ENCODE assay signal across 11 mouse cellular contexts in the genomic region with DNA sequence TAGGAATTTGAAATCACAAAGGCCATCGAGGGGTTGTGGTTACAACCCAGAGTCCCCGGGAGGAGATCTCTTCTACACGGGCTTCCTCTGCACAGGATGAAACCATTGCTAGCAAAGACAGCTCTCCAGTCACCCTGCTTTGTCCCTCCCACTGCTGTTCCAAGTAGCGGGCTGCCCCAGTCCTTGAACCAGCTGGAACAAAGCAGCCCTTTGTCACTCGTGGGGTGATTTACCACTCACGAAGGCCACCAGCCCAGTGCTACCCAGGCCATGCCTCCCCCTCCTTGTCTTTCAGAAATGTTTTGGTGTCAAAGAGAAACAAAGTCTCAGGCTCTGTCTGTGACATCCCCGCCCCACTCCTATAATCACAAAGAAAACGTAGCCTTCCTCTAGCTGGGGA. TPM values are rescaled to one million over a fixed set of nuclear protein-coding genes. Genes with fewer than 3 reads are reported as not detected.
A peak's percentile ranks its signal among the peaks of the same experiment; 100 is the strongest.
DNase-seq lines count a peak whose midpoint lies in the region; ATAC-seq lines count a peak whose summit lies in the region.
"Had no signal": no experiment of that assay in that cellular context is flagged by ENCODE, and none has a peak within 500 bp of the region (broad histone marks: within the 10 kb centered on the region; RNA-seq: fewer than 3 reads in every experiment).

No protein-coding gene starts in this region.

- ATAC-seq in kidney, embryonic 15.5 days (replicated peaks; ENCODE audit: low FRiP score): no peak
- ATAC-seq: forebrain, postnatal 0 days had no signal

- DNase-seq in adrenal gland, adult (ENCODE audit: inconsistent age in 2 of 2, low spot score in 1 of 2): peak; percentile 81 to 89
- DNase-seq in adrenal gland, postnatal 4 days (ENCODE audit: low spot score in 2 of 2): no peak
- DNase-seq in kidney, adult 11 months: no peak
- peak; percentile 61 for DNase-seq in adrenal gland, postnatal 10 days
- no peak for DNase-seq in limb, embryonic 10.5 days (ENCODE audit: low spot score)
- DNase-seq in yolk sac, embryonic 10.5 days (ENCODE audit: low spot score): no peak
- no peak for DNase-seq in urinary bladder, adult 2 months (ENCODE audit: low spot score)
- DNase-seq: forebrain, postnatal 0 days; lung, postnatal 36 days; thymus, adult 2 months had no signal

- H3K9me3 ChIP-seq in kidney, embryonic 15.5 days (replicated peaks): no peaks in the 10 kb centered on the region
- H3K9me3 ChIP-seq in limb, embryonic 10.5 days (replicated peaks): no peaks in the 10 kb centered on the region

- no peak overlapping the region for H3K4me3 ChIP-seq in kidney, embryonic 15.5 days (replicated peaks)
- no peak overlapping the region for H3K4me3 ChIP-seq in limb, embryonic 10.5 days

- H3K27me3 ChIP-seq in kidney, embryonic 15.5 days: no peaks in the 10 kb centered on the region
- no peaks in the 10 kb centered on the region for H3K27me3 ChIP-seq in limb, embryonic 10.5 days (ENCODE audit: low read depth, poor library complexity, severe bottlenecking)

- H3K27ac ChIP-seq in kidney, embryonic 15.5 days: 0 out of 2 replicates have a peak overlapping the region, but pooled peaks have one; percentile 80
- peak overlapping the region; percentile 72 for H3K27ac ChIP-seq in limb, embryonic 10.5 days

- no peak overlapping the region for H3K9ac ChIP-seq in kidney, embryonic 15.5 days
- H3K9ac ChIP-seq: forebrain, postnatal 0 days had no signal

- 0 out of 2 replicates have a peak, but pooled peaks cover 3% of the 10 kb centered on the region for H3K36me3 ChIP-seq in kidney, embryonic 15.5 days
- peaks cover 10% of the 10 kb centered on the region for H3K36me3 ChIP-seq in limb, embryonic 10.5 days

- WGBS in kidney, embryonic 15.5 days: 25% methylated on average over 8 of the region's 8 CpGs
- 52% methylated on average over 8 of the region's 8 CpGs for WGBS in limb, embryonic 10.5 days

- no peak overlapping the region for H3K4me2 ChIP-seq in kidney, embryonic 15.5 days

- peaks cover 63% of the 10 kb centered on the region for H3K4me1 ChIP-seq in kidney, embryonic 15.5 days
- peaks cover 71% of the 10 kb centered on the region for H3K4me1 ChIP-seq in limb, embryonic 10.5 days

RNA-seq across cellular contexts. Expression of a gene that starts 10.4 kb away (rescaled TPM):
- 10 to 100 TPM; 34.4 to 38.9 TPM for total RNA-seq in adrenal gland, postnatal 4 days (2021)
- 60.3 and 63.1 TPM in 2 replicates for polyA plus RNA-seq in kidney, embryonic 15.5 days (2015; fragmentation: Nextera tagmentation; extraction: Ambion mirVana)
- total RNA-seq in adrenal gland, postnatal 10 days (2021): 10 to 100 TPM; 15.7 to 18.6 TPM
- 40.7 and 91.2 TPM in 2 replicates for polyA plus RNA-seq in limb, embryonic 10.5 days (2016; fragmentation: Nextera tagmentation; extraction: Ambion mirVana)
- polyA plus RNA-seq in urinary bladder, adult 2 months (2012; rRNA removed): 88.0 and 114 TPM in 2 replicates

Comparison
In these comparisons a context has a peak if more than half of its experiments do, and no peak if none do; other contexts are left out.
1. DNase-seq: peak in adrenal gland, adult (2 of 2) and adrenal gland, postnatal 10 days (single experiment); none in adrenal gland, postnatal 4 days (0 of 2), kidney, adult 11 months (single experiment), limb, embryonic 10.5 days (single experiment), yolk sac, embryonic 10.5 days (single experiment) and urinary bladder, adult 2 months (single experiment).